In genomic region chr12:84806010-84806409, GRCm38 (mm10) we compare ENCODE assay signal across 24 mouse cellular contexts. TPM values are rescaled to one million over a fixed set of nuclear protein-coding genes. Genes with fewer than 3 reads are reported as not detected.
DNase-seq lines count a peak whose midpoint lies in the region; ATAC-seq and TF ChIP-seq lines count a peak whose summit lies in the region.
"Had no signal": no experiment of that assay in that cellular context is flagged by ENCODE, and none has a peak within 500 bp of the region (broad histone marks: within the 10 kb centered on the region; RNA-seq: fewer than 3 reads in every experiment).

No protein-coding gene starts in this region.

- no peak overlapping the region for H3K9ac ChIP-seq in lung, embryonic 14.5 days
- H3K9ac ChIP-seq in intestine, embryonic 14.5 days (ENCODE audit: low read length): no peak overlapping the region
- H3K9ac ChIP-seq: embryonic facial prominence, embryonic 13.5 days; forebrain, postnatal 0 days; heart, embryonic 12.5 days; hindbrain, embryonic 15.5 days; liver, embryonic 14.5 days; midbrain, embryonic 12.5 days; neural tube, embryonic 13.5 days had no signal

- ATAC-seq in lung, embryonic 14.5 days (ENCODE audit: insufficient read depth): no peak
- ATAC-seq in intestine, embryonic 14.5 days (replicated peaks; ENCODE audit: low FRiP score, low TSS enrichment, low read depth): peak; percentile 57
- ATAC-seq: forebrain, postnatal 0 days; inflammation-experienced regulatory T-cells, adult 6 months had no signal

- H3K36me3 ChIP-seq in lung, embryonic 14.5 days (ENCODE audit: insufficient read depth): no peaks in the 10 kb centered on the region
- no peaks in the 10 kb centered on the region for H3K36me3 ChIP-seq in intestine, embryonic 14.5 days (ENCODE audit: control insufficient read depth, insufficient read depth, low read length)
- H3K36me3 ChIP-seq in small intestine, adult 2 months (ENCODE audit: control insufficient read depth, insufficient read depth, low read length): no peaks in the 10 kb centered on the region
- no peaks in the 10 kb centered on the region for H3K36me3 ChIP-seq in heart, embryonic 10.5 days
- no peaks in the 10 kb centered on the region for H3K36me3 ChIP-seq in thymus, adult 2 months (ENCODE audit: control insufficient read depth, insufficient read depth, low read length)
- H3K36me3 ChIP-seq: embryonic facial prominence, embryonic 13.5 days; heart, embryonic 12.5 days; hindbrain, embryonic 15.5 days; midbrain, embryonic 12.5 days; neural tube, embryonic 13.5 days had no signal

- H3K4me3 ChIP-seq in lung, embryonic 14.5 days (ENCODE audit: low read depth, low read length): no peak overlapping the region
- no peak overlapping the region for H3K4me3 ChIP-seq in brown adipose tissue, adult 24 weeks (ENCODE audit: insufficient read depth, low read depth, low read length)
- no peak overlapping the region for H3K4me3 ChIP-seq in intestine, embryonic 14.5 days (ENCODE audit: low read depth, low read length)
- H3K4me3 ChIP-seq in small intestine, adult 2 months (ENCODE audit: low read depth, low read length): no peak overlapping the region
- no peak overlapping the region for H3K4me3 ChIP-seq in heart, embryonic 10.5 days
- no peak overlapping the region for H3K4me3 ChIP-seq in thymus, adult 2 months (ENCODE audit: control insufficient read depth, insufficient read depth, low read length)
- H3K4me3 ChIP-seq: embryonic facial prominence, embryonic 13.5 days; heart, embryonic 12.5 days; hindbrain, embryonic 15.5 days; midbrain, embryonic 12.5 days; neural tube, embryonic 13.5 days had no signal

- peak overlapping the region; percentile 86 for H3K27ac ChIP-seq in lung, embryonic 14.5 days (ENCODE audit: low read depth)
- H3K27ac ChIP-seq in brown adipose tissue, adult 24 weeks (replicated peaks; ENCODE audit: low read depth, low read length): peak overlapping the region; percentile 92
- H3K27ac ChIP-seq in intestine, embryonic 14.5 days (ENCODE audit: low read depth): no peak overlapping the region
- H3K27ac ChIP-seq in small intestine, adult 2 months (ENCODE audit: insufficient read depth, low read depth, low read length): peak overlapping the region; percentile 61; the same call in 1 of the 2 replicates
- no peak overlapping the region for H3K27ac ChIP-seq in heart, embryonic 10.5 days
- no peak overlapping the region for H3K27ac ChIP-seq in thymus, adult 2 months (ENCODE audit: control insufficient read depth, insufficient read depth, low read length)
- H3K27ac ChIP-seq: embryonic facial prominence, embryonic 13.5 days; hindbrain, embryonic 15.5 days; liver, embryonic 14.5 days; midbrain, embryonic 12.5 days; neural tube, embryonic 13.5 days had no signal

- DNase-seq in lung, embryonic 14.5 days: no peak
- no peak for DNase-seq in lung, postnatal 10 days
- peak; percentile 58 for DNase-seq in intestine, embryonic 14.5 days (ENCODE audit: low spot score)
- DNase-seq in heart, embryonic 10.5 days (ENCODE audit: low spot score): no peak
- DNase-seq in thymus, adult 2 months: no peak
- DNase-seq: adrenal gland, postnatal 25 days; B cell, adult 2 months; cerebellum, postnatal 10 days; forebrain, postnatal 0 days; gastrocnemius, postnatal 25 days; heart, adult 18-20 months; heart, postnatal 4 days; right cerebral cortex, postnatal 4 days; thymus, adult 18-20 months; thymus, postnatal 36 days had no signal

- no peaks in the 10 kb centered on the region for H3K4me1 ChIP-seq in lung, embryonic 14.5 days (ENCODE audit: insufficient read depth)
- H3K4me1 ChIP-seq in brown adipose tissue, adult 24 weeks (ENCODE audit: control insufficient read depth, insufficient read depth, insufficient read length, low read length): peaks cover 15% of the 10 kb centered on the region
- H3K4me1 ChIP-seq in intestine, embryonic 14.5 days (replicated peaks; ENCODE audit: control insufficient read depth, insufficient read depth, low read length): 0 out of 2 replicates have a peak, but pooled peaks cover 6% of the 10 kb centered on the region
- H3K4me1 ChIP-seq in small intestine, adult 2 months (ENCODE audit: control insufficient read depth, insufficient read depth, insufficient read length, low read length): peaks cover 13% of the 10 kb centered on the region
- peaks cover 28% of the 10 kb centered on the region for H3K4me1 ChIP-seq in heart, embryonic 10.5 days
- H3K4me1 ChIP-seq in thymus, adult 2 months (replicated peaks; ENCODE audit: control insufficient read depth, insufficient read depth, low read length): no peaks in the 10 kb centered on the region
- H3K4me1 ChIP-seq: hindbrain, embryonic 15.5 days; midbrain, embryonic 12.5 days; neural tube, embryonic 13.5 days had no signal

- no peaks in the 10 kb centered on the region for H3K27me3 ChIP-seq in lung, embryonic 14.5 days (ENCODE audit: insufficient read depth, low read length)
- no peaks in the 10 kb centered on the region for H3K27me3 ChIP-seq in intestine, embryonic 14.5 days (replicated peaks; ENCODE audit: control insufficient read depth, insufficient read depth, low read length)
- no peaks in the 10 kb centered on the region for H3K27me3 ChIP-seq in small intestine, adult 2 months (ENCODE audit: control insufficient read depth, insufficient read depth, low read length)
- peaks cover 87% of the 10 kb centered on the region for H3K27me3 ChIP-seq in heart, embryonic 10.5 days (ENCODE audit: insufficient read depth, poor library complexity, severe bottlenecking)
- no peaks in the 10 kb centered on the region for H3K27me3 ChIP-seq in thymus, adult 2 months (ENCODE audit: control insufficient read depth, insufficient read depth, low read length)
- H3K27me3 ChIP-seq: embryonic facial prominence, embryonic 13.5 days; hindbrain, embryonic 15.5 days; midbrain, embryonic 12.5 days; neural tube, embryonic 13.5 days had no signal

- 44% methylated on average over 1 of the region's 1 CpGs for WGBS in lung, embryonic 14.5 days
- WGBS in intestine, embryonic 14.5 days: 69% methylated on average over 1 of the region's 1 CpGs
- WGBS in small intestine, adult 2 months: 14% methylated on average over 1 of the region's 1 CpGs
- 86% methylated on average over 1 of the region's 1 CpGs for WGBS in heart, embryonic 10.5 days
- 88% methylated on average over 1 of the region's 1 CpGs for WGBS in thymus, adult 2 months

- TF ChIP-seq CTCF in lung, embryonic 14.5 days (IDR thresholded peaks at IDR 0.05; ENCODE audit: low read depth): no peak
- TF ChIP-seq CTCF in small intestine, adult 2 months (IDR thresholded peaks at IDR 0.05; ENCODE audit: extremely low read depth, insufficient read length, insufficient replicate concordance, low read depth, low read length): no peak
- TF ChIP-seq CTCF in thymus, adult 2 months (IDR thresholded peaks at IDR 0.05; ENCODE audit: borderline replicate concordance, control insufficient read depth, extremely low read depth, insufficient read depth, low read length, poor library complexity): no peak

- no peaks in the 10 kb centered on the region for H3K9me3 ChIP-seq in lung, embryonic 14.5 days (ENCODE audit: low read depth, low read length)
- H3K9me3 ChIP-seq in intestine, embryonic 14.5 days (ENCODE audit: control insufficient read depth, low read length): no peaks in the 10 kb centered on the region
- no peaks in the 10 kb centered on the region for H3K9me3 ChIP-seq in heart, embryonic 10.5 days
- H3K9me3 ChIP-seq: embryonic facial prominence, embryonic 13.5 days; heart, embryonic 12.5 days; hindbrain, embryonic 15.5 days; midbrain, embryonic 12.5 days; neural tube, embryonic 13.5 days had no signal

- TF ChIP-seq POLR2A in small intestine, adult 2 months (IDR thresholded peaks at IDR 0.05; ENCODE audit: low read depth, low read length): no peak
- TF ChIP-seq POLR2A in thymus, adult 2 months (IDR thresholded peaks at IDR 0.05; ENCODE audit: control insufficient read depth, extremely low read depth, insufficient read depth, low read length, poor library complexity): no peak

- no peak overlapping the region for H3K4me2 ChIP-seq in lung, embryonic 14.5 days
- H3K4me2 ChIP-seq in intestine, embryonic 14.5 days (ENCODE audit: low read length): no peak overlapping the region
- H3K4me2 ChIP-seq: embryonic facial prominence, embryonic 13.5 days; heart, embryonic 12.5 days; hindbrain, embryonic 15.5 days; midbrain, embryonic 12.5 days; neural tube, embryonic 13.5 days had no signal

RNA-seq across cellular contexts. Expression of gene Isca2, which starts 33.0 kb away (rescaled TPM):
- polyA plus RNA-seq in lung, embryonic 14.5 days (2014; fragmentation: Nextera tagmentation; extraction: Ambion mirVana): 126 and 131 TPM in 2 replicates
- polyA plus RNA-seq in brown adipose tissue, adult 24 weeks (2012; ENCODE audit: insufficient read depth, insufficient read length, missing spikeins): 302 and 313 TPM in 2 replicates
- polyA plus RNA-seq in intestine, embryonic 14.5 days (2014; fragmentation: Nextera tagmentation; extraction: Ambion mirVana): 135 and 143 TPM in 2 replicates
- polyA plus RNA-seq in small intestine, adult 2 months (2012; rRNA removed): 16.2 and 19.9 TPM in 2 replicates
- polyA plus RNA-seq in heart, embryonic 10.5 days (2016; fragmentation: Nextera tagmentation; extraction: Ambion mirVana): 142 and 145 TPM in 2 replicates
- polyA plus RNA-seq in thymus, adult 2 months (2012; rRNA removed): 60.6 and 64.2 TPM in 2 replicates

RNA-seq across cellular contexts. Expression of gene Npc2, which starts 33.1 kb away (rescaled TPM):
- polyA plus RNA-seq in lung, embryonic 14.5 days (2014; fragmentation: Nextera tagmentation; extraction: Ambion mirVana): 106 and 107 TPM in 2 replicates
- polyA plus RNA-seq in brown adipose tissue, adult 24 weeks (2012; ENCODE audit: insufficient read depth, insufficient read length, missing spikeins): 210 and 264 TPM in 2 replicates
- polyA plus RNA-seq in intestine, embryonic 14.5 days (2014; fragmentation: Nextera tagmentation; extraction: Ambion mirVana): 61.0 and 66.1 TPM in 2 replicates
- polyA plus RNA-seq in small intestine, adult 2 months (2012; rRNA removed): 32.5 and 89.0 TPM in 2 replicates
- 55.5 and 58.4 TPM in 2 replicates for polyA plus RNA-seq in heart, embryonic 10.5 days (2016; fragmentation: Nextera tagmentation; extraction: Ambion mirVana)
- polyA plus RNA-seq in thymus, adult 2 months (2012; rRNA removed): 249 and 256 TPM in 2 replicates

Comparison
In these comparisons a context has a peak if more than half of its experiments do, and no peak if none do; other contexts are left out.
1. H3K27ac ChIP-seq: peak in lung, embryonic 14.5 days (single experiment), brown adipose tissue, adult 24 weeks (single experiment) and small intestine, adult 2 months (single experiment); none in intestine, embryonic 14.5 days (single experiment), heart, embryonic 10.5 days (single experiment) and thymus, adult 2 months (single experiment).